Mouse (Mus musculus): ENCODE data around the gene Mcm7. TPM values are rescaled to one million over a fixed set of nuclear protein-coding genes. Genes with fewer than 3 reads are reported as not detected.
"Not testable (repeated sequence)": the region's sequence is repeated elsewhere in the genome, so short reads cannot be mapped to it uniquely, and the experiment has no call there.

Gene Mcm7
- polyA plus RNA-seq (2015; fragmentation: Nextera tagmentation; extraction: Ambion mirVana): 281 and 296 TPM in 2 replicates

DNA sequence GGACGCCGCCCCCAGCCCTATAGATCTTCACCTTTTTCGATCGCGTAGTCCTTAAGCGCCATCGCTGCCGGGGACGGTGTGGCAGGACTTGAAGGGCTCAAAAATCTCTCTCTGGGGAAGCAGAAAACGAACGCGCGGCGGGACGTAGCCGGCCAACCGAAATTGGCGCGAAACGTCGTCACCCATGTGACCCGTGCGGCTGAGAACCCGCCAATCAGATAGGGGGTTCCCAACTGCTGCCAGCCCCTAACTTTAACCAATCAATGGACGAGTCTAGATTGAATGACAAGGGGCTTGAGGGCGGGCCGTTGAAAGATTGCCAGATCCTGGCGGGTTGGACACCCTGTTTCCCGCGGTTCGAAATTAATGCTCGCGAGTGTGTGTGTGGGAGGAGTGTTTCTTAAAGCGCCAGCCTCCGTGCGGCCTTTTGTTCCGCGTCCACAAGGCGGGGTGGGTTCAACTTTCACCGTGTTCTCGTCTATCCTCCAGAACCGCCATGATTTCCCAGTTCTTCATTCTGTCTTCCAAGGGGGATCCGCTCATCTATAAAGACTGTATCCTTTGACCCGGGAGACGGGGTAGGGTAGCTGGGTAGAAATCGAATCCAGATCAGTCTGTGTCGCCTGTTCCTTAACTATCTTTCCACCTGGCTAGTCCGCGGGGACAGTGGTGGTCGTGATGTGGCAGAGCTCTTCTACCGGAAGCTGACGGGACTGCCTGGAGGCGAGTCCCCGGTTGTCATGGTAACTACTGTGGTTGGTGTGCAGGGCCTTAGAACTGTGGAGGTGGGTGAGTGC, at the start of gene Mcm7, which contains the start of gene Ap4m1:
TSS of gene Mcm7 (minus strand) at position 728 of the 797 bp plus-strand sequence.
TSS of gene Ap4m1 (plus strand) at position 308 of the 797 bp plus-strand sequence.
- DNase-seq (ENCODE audit: low spot score): peak; percentile 94

DNA sequence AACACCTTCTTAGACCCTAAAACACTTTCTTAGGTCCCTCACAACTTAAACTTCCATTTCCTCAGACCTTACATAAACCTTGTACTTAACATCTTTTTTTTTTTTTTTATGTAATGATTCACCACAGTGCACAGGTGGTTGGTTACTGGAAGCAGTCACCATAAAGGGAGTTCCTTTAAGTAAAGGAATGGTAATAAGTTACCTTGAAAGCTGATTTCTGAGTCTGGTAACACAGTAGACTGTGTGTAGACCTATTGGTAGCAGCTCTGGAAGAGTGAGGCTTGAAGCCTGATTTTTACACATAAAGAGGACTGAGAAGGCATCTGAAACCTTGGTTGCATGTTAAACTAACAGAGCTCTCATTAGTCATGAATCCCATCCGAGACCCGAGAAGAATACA, 47.6 kb upstream of the Mcm7 start:
- DNase-seq (ENCODE audit: low spot score): no peak

DNA sequence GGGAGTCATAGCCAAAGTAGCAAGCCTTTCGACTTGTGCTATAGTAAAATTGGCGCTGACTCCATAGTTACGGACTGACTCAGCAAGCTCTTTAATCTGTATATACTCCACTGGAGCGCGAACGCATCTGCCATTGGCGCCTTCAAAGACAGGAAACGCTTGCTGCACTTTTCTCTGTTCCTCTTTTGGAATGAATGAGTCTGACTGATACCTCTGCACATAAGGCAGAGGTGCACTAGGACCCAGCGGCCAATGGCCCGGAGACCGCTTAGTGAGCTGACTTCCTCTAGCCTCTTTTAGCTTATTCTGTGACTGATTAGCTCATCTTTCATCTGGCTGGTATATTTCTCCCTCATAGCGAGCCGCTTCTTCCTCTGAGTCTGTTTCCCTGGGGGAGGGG, 44.4 kb upstream of the Mcm7 start:
- DNase-seq (ENCODE audit: low spot score): not testable (repeated sequence)

DNA sequence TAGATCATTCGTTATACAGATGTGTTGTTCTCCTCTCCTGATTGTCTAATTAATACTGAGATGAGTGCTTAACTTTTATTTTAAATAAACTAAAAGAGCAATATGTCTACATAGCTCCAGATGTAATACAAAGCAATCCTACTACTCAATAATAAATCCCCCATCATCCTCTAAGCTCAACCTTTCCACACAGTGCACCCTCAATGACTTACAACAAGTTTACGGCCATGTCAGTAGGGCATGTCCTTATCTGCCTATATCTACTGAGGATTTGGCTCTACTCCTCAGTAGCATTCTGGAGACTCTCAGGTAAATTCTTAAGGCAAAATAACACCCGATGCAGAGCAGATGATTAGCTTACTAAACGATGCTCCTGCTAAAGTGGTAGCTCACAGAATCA, 35.7 kb upstream of the Mcm7 start:
- DNase-seq (ENCODE audit: low spot score): no peak

DNA sequence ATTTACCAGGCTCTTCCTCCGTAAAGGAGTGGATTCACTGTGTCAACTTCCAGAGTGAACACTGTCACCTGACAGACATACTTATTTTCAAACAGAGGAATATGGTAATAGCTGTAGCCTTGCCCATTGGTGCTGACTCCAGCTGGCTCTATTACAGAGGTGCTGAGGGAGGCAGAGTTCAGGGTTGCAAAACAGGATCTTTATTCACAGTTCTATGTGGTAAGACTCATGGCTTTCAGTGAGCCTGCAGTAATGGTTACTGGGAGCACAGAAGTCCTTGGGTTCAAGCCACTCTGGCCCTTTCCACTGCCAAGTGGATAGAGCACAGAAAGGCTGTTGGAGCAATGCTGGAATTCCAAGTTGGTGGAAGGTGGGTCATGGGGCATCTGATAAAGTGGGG, 35.0 kb upstream of the Mcm7 start:
- DNase-seq (ENCODE audit: low spot score): no peak

DNA sequence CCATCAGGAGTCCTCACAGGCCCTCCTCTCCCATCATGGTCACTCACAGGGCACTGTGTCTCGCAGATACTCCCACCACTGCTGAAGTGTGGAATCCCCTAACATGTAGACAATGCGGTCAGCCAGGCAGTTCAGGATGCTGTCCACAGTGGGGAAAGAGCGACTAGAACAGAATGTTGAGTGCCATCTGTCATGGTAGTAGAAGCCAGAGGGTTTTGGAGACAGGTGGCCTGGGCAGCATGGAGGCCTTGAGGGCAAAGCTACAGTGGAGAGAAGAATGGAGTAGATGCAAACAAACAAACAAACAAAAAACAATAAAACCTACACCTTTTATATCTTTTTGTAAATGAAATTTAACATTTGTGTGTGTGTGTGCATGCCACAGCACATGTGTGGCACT, 29.9 kb upstream of the Mcm7 start:
- DNase-seq (ENCODE audit: low spot score): no peak

DNA sequence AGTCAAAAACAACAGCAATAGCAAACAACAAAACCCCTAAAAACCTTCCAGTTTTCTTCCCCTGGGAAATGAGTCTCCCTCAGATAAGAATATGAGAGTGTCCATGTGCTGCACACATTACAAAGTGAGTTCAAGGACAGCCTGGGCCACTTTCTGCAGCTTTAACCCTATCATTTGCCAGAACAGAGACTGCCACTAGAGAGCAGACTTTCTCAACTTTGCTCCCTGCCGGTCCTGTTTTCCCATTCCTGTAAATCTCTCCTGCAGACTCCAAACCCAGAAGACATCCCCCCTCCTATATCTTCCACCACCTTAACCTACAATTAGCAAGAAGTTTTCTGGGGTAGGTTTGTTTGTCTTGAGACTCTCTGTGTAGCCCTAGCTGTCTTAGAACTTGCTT, 27.4 kb upstream of the Mcm7 start:
- DNase-seq (ENCODE audit: low spot score): no peak

DNA sequence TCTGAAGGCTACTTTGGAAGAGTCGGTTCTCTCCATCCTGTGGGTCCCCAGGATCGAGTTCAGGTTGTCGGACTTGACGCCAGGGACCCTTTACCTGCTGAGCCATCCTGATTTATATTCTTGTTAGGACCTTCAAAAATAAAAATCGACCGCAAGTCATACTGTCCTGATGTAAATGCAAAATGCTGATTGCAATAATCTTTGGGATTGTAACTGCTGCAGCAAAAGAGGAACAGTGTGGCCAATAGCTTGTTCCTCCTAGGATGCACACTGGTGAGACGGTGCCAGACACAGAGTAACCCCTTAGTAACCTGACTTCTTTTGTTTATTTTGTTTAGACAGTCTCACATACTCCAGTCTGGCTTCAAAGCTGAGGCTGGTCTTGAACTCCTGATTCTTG, 23.2 kb upstream of the Mcm7 start:
- no peak for DNase-seq (ENCODE audit: low spot score)

DNA sequence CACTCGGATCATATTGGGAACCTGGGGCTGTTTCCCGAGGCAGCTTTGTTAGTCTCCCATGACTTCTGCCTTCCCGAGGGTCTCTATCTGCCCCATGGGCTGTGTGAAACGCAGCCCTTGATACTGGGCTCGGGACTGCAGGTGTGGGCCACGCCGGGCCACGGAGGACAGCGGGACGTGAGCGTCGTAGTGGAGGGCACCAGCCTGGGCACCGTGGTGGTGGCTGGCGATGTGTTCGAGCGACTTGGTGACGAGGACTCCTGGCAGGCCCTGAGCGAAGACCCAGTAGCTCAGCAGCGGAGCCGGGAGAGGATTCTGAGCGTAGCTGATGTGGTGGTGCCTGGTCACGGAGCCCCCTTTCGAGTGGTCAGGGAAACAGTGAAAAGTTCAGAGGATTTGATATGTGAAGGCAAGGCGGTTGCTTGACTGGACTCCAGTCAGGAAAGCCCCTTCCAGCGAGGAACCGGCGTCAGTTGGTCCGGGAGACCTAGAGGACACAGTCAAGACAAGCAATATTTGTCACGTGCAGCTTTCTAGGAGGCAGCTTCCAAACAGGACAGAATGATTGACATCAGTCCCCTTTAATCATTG, 22.6 kb upstream of the Mcm7 start:
- DNase-seq (ENCODE audit: low spot score): peak; percentile 9

DNA sequence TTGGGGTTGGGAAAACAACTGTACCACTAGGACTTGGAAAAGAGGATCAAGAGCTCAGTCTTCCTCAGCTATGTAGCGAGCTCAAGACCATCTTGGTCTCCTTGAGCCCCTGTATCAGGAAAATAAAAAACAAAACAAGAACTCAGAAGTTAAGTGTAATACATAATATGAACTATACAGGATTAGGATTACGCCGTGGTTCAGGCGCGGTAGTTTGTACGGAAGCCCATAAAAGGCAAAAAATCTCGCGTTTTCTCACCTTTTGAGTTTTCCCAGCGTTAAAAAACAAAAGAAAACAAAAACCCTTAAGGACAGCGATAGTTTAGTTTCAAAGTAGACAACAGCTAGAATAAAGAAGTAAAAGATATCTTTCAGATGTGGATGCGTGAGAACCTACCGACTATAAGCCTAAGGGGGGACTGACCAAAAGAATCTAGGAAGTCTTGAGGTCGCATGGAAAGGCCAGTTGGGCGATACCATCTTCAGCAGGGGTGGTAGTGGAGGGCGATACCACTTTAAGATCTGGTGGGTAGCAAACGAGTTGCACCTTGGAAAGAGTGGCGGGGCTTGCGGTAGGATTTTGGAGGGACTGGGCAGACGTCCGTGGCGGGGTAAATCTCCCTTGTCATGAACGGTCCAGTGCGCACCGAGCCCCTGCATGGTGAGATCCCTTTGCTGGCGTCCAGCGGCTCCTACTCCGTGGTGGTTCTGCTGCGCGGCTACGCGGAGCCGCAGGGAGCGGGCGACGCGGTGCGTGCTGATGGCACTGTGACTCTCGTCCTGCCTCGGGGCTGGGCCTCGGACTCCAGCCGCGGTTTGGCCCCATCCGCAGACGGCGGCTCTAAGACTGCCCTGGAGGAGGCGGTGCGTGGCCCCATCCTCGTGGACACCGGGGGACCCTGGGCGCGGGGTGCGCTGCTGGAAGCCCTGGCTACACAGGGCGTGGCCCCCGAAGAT, 21.8 kb upstream of the Mcm7 start, which contains the start of gene Mblac1:
TSS of gene Mblac1 (plus strand) at position 544 of the 957 bp plus-strand sequence.
- DNase-seq (ENCODE audit: low spot score): peak; percentile 82

DNA sequence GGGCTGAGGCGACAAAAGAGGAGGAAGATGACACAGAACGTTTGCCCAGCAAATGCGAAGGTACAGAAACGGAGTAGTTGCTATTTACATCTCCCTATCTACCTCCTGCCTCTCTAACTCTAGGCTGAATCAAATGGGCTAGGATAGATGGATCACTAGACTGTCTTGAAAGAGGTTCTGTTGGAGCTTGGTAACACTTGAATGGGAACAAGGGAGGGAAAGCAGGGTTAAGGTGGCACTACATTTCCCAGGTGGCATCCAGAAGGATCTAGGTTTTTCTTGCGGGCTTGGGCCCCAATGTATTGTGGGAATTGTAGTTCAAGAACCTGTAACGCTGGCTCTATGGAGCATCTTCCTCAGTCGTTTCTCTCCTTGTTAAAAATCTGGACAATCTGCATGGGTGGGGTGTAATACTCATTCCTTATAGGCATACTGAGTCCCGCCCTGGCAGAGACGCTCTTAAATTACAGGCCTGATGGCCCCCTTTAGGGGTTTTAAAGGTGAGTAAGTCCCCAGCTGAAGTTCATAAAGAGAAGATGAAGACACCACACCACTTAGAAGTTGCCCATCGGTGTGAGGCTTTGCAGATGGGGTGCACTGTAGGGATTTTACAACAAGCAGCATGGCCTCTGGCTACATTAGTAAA, 15.6 kb upstream of the Mcm7 start:
- peak; percentile 81 for DNase-seq (ENCODE audit: low spot score)

DNA sequence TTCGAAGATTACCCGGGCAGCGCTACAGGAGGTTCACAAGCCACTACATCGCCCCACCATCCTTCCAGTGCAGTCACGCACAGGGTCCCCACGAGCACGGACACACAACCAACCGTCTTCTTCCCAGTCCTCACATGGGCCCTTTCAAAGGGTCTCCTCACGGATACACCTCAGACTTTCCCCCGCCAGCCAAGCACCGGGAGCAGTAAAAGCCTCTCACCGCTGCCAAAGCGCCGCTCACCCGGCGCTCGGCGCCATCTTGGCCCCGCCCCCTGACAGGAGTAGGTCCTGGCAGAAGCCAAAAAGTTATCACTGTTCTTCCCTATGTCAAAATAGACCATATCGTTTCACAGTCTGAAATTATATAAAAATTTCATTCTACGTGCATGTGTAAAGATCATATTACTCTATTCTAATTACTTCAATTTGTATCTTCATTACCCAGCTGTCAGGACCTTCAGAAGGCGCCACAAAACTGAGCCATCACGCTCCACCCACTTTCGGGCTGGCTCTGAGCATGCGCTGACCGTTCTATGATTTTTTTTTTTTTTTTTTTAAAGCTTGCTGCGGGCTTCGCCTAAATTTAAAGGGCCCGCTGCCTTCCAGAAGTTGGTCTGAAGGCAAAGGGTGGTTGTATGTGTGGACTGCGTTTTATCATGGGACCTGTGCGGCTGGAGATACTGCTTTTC, 14.9 kb upstream of the Mcm7 start, which contains the start of the genes Taf6 and Cnpy4:
TSS of gene Taf6 (minus strand) at position 502 of the 689 bp plus-strand sequence.
TSS of gene Cnpy4 (plus strand) at position 536 of the 689 bp plus-strand sequence.
- peak; percentile 89 for DNase-seq (ENCODE audit: low spot score)

DNA sequence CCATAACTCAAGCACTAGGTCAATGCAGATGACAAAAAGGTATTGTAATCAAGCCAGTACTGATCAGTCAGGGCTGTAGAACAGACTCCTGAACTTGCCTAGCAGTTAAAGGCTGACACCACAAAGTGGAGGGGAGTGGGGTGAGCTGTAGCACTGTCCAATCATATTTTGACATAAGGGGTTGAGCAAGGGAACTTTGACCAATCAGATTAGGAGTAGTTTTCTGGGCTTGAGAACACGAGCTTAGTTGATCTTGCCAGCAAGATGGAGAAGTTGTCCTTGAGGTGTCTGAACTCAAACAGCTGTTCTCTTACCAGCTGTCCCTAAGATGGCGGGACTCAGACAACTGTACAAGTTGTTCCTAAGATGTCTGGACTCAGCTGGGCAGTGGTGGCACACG, 995 bp upstream of the Mcm7 start:
- DNase-seq (ENCODE audit: low spot score): no peak

DNA sequence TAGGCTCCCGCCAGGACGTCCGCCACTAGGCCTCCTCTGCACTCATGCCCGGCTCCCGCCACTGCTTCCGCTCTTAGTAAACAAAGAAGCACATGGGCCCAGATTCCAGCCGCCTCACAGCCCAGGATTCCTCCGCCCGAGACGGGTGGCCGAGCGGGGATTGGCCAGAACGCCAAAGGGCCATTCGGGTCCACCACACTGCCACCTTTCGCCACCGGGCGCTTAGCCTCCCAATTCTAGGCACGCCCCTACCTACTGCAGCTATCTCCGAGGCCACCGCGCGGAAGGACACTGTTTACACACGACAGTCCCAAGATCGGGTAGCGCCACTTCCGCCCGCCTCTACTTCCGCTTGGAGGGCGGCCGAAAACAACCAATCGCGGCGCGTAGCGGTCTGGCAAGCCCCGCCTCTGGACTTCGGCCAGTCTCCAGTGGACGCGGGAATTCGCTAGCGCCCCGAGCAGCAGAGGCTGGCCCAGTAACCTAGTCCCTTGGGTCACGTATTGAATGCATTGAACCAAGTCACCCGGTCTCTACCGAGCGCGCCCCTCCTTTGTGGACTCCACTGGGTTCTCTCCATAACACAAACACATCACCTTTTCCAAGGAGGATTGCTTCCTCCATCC, 1.2 kb downstream of the Mcm7 start:
- DNase-seq (ENCODE audit: low spot score): peak; percentile 92

DNA sequence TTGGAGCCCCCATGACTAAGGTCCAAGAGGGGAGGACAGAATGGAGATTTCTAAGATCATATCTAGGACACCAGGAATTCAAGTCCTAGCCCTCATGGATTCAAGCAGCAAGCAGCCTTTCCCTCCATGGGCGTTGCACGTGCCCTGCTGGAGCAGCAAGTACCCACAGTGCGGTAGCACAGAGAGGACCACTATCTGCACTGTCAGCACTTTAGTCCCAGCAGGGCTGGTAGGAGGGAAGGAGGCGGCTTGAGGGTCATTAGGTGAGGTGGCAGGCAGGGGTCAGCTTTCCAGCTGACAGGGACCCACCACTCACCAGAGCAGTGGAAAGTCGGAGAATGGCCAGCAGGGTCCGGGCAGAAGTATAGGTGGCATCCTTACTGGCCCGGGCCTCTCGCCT, 6.6 kb downstream of the Mcm7 start:
- no peak for DNase-seq (ENCODE audit: low spot score)

DNA sequence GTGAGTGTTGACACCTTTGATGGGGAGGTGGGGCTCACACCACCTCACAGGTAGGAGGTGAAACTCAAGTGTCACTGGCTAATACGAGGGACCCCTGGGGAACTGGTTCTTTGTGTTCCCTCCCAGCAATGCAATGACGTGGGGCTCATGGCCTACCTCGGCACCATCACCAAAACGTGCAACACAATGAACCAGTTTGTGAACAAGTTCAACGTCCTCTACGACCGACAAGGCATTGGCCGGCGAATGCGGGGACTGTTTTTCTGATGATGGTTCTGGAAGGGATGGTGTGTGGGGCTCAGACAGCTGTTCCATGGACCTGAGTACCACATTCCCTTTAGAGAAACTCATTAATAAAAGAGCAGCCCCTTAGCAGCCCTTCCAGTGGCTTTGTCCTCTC, 8.6 kb downstream of the Mcm7 start:
- no peak for DNase-seq (ENCODE audit: low spot score)

DNA sequence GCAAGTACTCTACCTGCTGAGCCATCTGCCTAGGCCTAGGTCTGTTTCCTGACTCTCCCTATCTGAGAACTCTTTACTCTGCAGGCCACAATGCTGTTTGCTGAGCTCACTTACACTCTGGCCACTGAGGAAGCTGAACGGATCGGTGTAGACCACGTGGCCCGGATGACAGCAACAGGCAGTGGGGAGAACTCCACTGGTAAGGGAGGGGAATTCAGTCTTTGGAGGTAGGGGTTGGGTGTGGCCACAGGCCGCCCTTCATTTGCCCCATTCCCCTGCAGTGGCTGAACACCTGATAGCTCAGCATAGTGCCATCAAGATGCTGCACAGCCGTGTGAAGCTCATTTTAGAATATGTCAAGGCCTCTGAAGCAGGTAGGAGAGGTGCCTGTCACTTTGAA, 9.2 kb downstream of the Mcm7 start:
- no peak for DNase-seq (ENCODE audit: low spot score)

DNA sequence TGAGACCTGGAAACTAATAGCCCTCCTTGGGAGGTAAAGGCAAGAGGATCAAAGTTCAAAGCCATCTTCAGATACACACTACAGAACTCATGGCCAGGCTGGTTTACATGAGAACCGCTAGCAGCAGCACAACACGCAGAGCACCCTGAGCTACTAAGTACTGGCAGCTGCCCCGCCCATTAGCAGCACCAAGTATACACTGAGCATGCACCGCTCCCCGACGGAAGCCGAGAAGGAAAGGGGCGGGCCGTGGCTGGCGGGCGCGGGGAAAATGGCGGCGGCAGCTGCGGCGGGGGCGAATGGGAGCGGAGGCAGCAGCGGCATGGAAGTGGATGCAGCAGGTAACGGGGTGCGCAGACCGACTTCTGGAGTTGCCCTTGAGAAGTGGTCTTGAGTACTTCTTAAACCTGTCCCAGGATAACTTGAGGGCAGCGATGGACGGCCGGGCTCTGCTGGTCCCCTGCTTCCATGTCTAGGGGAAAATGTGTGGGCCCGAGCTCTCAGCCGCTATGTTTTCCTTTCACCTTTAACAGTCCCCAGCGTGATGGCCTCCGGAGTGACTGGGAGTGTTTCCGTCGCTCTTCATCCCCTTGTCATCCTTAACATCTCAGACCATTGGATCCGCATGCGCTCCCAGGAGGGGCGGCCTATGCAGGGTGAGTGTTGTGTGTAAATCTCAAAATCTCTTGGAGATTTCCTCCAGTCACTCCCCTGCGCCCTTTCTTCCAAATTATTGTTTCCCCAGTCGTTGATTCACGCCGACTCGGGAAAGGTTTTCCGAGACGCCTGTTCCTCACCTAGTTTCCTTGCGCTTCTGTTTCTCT, 11.2 kb downstream of the Mcm7 start, which contains the start of gene Cops6:
TSS of gene Cops6 (plus strand) at position 230 of the 824 bp plus-strand sequence.
- DNase-seq (ENCODE audit: low spot score): peak; percentile 94

DNA sequence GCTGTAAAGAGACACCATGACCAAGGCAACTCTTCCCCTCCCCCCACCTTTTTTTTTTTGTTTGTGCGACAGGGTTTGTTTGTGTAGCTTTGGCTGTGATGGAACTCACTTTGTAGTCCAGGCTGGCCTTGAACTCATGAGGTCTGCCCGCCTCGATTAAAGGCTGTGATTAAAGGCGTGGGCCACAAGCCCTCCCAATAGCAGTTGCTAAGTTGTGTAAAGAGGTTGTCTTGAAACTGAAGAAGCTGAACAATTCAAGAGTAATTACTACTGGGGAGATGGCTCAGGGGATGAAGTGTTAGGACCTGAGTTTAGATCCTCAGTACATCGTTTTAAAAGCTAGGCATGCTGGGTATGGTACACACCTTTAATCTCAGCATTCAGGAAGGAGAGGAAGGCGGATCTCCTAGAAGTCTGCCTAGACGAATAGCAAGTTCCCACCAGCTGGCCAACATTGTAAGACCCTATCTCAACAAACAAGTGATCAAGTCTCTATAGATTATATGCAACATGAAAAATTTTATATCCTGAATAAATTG, 11.9 kb downstream of the Mcm7 start:
- DNase-seq (ENCODE audit: low spot score): no peak
